Mouse (Mus musculus) testis, adult 2 months (tissue): Measurements from ENCODE around the gene Bnipl.

Source experiments
- CTCF ChIP-seq: fragments of 200-500 bp; IDR thresholded peaks from 2 replicates; pipeline ENCODE4 v1.5.1; 2012; ENCODE audit warnings: low read depth, mild to moderate bottlenecking, inconsistent platforms, low read length, moderate library complexity; ENCODE audit not compliant: control insufficient read depth, insufficient read depth, insufficient replicate concordance
- POLR2A ChIP-seq: fragments of 200-500 bp; IDR thresholded peaks from 2 replicates; pipeline ENCODE4 v1.6.1; 2012; ENCODE audit warnings: low read depth, mild to moderate bottlenecking, inconsistent platforms, low read length, moderate library complexity; ENCODE audit not compliant: control insufficient read depth

GRCm38 (mm10) chr3:95273471-95273870 is 22.5 kb upstream of the Bnipl start:
- TF ChIP-seq CTCF (no peak), POLR2A (no peak)
